Mouse (Mus musculus): ENCODE measurements at regions not wholly inside any gene's neighbourhood (a gene's known extent, or its start where the extent isn't known, plus 50 kb on each side); places are given as distances from the start of the nearest gene placed in this dataset.

DNA sequence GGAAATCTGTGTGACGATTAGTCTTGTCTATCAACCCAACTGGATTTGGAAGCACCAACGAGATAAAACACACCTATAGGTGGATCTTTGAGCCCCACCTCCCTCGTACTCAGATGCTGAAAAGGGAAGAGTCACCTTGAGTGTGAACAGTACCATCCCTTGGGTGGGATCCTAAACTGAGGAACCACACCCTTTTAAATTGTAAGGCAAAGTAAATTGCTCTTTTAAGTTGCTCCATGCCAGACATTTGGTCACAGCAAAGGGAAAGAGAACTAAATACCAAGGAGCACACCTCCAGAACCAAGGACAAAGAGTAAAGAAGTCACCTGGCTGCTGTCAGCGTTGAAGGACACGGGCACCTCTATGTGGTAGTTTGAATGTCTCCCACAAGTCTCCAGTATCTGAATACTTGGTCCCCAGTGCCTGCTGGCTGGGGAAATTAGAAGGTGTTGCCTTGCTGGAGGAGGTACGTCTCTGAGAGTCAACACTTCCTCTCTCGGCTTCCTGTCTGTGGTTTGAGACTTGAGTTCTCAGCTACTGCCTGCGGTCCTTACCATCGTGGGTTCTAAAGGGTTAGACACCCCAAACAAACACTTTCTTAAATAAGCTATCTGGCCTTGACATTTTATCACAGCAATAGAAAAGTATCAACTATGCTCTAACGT lies 95.6 kb upstream of the Noct start:
- no peak for DNase-seq (ENCODE audit: low spot score in 2 of 2)

DNA sequence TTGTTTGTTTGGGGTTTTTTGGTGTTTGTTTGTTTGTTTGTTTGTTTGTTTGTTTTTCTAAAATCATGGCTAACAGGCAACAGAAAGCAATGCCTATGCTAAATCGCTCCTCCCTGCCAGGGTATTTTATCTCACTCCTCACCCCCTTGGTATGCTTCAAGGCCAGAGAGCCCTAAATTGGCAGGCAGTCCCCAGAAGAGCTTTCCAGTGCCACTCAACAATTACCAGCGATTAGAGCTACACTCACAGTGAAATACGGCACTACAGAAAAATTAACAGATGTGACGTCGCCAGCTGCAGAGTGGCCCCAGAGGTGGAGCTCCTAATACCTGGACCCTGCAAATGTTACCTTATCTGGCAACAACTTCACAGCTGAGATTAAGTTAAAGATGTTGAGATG lies 93.5 kb upstream of the Noct start:
- no peak for DNase-seq (ENCODE audit: low spot score in 2 of 2)

DNA sequence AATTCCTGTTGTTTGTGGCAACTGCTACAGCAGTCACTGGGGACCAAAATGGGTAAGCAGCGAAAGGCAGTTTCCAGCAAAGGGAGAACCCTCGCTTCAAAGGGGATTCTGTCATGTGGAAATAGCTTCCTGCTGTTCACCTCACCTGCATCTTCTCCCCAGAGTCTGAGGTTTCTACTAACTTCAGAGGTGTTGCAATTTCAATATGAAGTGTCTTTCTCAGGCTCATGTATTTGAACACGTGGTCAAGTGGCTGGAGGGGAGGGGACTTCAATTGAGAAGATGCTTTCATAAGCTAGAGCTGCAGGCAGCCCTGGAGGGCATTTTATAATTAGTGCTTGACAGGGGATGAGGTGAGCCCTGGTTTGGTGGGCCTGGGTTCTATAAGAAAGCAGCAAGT lies 92.9 kb upstream of the Noct start:
- no peak for DNase-seq (ENCODE audit: low spot score in 2 of 2)

DNA sequence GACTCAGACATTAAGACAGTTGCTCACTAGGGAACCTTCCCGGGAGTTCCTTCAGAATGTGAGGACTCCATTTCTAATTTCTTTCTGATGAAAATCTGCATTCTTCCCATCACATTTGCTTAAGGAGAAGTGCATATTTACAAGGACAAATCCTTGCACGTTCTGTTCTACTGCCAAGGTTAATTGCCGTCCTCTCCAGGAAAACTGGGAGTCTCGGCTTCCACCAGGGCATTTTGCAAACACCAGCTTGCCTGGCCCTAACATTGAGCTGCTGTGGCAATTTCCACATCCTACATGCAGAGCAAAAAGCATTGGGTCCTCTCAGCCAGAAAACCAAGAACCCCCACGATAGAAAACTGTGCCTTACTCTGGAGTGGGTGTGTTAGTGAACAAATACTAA lies 91.5 kb upstream of the Noct start:
- DNase-seq (ENCODE audit: low spot score in 2 of 2): no peak

DNA sequence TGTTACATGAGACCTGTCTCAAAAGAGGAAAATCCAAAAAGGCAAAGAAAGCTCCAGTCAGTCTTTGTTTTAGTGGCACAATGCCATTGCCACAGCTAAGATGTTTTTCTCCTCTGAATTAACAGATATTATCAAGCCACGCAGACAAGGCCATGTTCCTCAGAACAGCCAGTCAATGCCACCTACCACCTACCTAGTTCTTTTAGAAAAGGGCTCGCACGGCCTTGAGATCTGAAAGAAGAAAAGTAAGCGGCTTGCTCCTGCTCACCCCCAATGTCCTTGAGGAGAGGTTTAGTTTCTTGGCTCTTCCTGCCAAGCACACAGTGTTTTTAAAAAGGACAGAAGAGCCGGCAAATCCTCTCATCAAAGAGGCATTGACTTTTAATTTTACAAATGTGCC lies 88.7 kb upstream of the Noct start:
- no peak for DNase-seq (ENCODE audit: low spot score in 2 of 2)

DNA sequence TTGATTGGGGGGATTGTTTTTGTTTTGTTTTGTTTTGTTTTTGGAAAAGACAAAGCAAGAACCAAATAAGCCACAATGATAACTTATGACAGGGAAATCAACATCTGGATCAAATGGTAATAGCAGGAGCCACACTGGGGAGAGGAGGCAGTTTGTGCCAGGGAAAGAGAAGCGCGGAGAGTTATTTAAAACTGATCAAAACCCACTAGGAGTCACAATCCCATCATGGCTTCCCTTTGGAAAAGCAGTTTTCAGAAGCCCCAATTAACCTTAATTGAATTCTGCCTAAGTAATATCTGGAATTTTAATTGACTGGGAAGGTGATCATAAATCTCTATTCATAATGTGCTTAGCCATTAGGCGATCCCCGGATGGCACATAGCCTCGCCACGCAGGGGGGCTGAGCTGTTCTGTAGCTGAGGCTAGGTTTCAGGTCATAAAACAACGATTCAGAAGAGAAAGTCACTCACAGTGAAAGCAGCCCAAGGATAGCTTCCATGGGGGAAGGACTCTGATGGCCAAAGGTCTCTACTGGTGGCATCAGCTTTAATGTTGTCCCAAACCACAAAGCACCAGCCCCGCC lies 86.4 kb upstream of the Noct start:
- no peak for DNase-seq (ENCODE audit: low spot score in 2 of 2)

DNA sequence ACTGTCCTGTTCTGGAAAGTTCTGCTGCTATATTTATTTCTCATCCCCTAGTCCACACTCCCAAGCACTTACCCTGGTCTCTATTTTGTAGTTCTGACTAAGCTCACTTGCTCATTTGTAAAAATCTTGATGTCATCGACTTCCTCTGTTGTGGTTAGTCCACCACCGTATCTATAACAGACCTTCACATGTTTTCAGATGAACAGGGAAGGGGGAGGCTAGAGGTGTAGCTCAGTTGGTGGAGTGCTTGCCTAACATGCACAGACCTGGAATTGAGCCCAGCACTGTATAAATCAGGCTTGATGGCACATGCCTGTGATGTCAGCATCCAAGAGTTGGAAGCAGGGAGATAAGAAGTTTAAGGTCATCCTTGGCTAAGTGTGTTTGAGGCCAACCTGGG lies 78.3 kb upstream of the Noct start:
- DNase-seq (ENCODE audit: low spot score in 2 of 2): no peak

DNA sequence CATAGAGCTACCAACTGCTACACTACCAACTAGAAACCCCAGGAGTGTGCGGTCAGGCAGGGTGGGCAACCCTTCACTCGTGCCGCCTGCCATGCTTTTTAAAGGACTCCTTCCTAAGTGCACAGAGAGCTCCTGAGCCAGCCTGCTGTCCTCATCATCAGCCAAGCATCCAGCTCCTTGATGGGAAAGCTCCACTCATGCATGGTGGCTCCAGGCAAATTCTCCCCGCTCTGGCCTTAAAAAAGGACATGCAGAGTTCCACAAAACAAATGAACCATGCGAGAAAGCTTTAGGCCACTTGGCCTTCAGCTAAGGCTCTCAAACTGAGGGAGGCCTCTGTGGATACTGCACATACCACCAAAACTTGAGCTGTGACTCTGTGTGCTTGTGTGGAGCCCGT lies 74.2 kb upstream of the Noct start:
- no peak for DNase-seq (ENCODE audit: low spot score in 2 of 2)

DNA sequence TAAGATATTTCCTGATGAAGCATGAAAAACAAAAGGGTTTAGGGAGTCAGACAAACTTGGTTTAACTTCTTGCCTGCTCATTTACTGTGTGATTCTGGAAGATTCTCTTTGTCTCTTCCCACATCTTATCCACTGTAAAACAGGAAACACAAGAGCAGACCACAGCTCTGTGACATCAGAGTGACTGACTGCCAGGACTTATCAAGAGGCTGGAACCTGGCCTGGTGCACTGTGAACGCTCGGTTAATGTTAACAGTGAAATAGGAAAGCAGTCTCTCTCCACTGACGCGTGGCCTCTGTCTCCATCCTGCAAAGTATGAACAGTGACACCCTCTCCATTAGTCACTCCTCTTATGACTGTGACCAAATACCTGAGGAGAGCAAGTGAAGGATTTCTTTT lies 73.1 kb upstream of the Noct start:
- no peak for DNase-seq (ENCODE audit: low spot score in 2 of 2)

DNA sequence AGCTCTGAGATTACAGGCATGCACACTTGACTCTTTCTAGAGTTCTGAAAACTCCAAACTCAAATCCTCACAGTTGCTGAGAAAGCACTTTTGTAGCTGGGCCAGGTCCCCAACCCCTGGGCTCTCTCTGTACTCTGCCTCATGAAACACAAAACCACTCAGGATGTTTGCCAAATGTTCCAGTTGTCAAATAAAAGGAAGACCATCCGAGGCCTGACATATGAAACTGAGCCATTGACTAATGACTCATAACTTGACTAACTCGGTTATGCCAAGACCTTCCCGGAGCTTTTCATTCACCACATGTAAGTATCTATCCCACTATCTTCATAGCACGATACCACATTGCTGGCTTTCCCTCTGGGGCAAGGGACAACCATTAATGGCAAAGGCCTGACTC lies 68.6 kb upstream of the Noct start:
- DNase-seq (ENCODE audit: low spot score in 2 of 2): no peak

DNA sequence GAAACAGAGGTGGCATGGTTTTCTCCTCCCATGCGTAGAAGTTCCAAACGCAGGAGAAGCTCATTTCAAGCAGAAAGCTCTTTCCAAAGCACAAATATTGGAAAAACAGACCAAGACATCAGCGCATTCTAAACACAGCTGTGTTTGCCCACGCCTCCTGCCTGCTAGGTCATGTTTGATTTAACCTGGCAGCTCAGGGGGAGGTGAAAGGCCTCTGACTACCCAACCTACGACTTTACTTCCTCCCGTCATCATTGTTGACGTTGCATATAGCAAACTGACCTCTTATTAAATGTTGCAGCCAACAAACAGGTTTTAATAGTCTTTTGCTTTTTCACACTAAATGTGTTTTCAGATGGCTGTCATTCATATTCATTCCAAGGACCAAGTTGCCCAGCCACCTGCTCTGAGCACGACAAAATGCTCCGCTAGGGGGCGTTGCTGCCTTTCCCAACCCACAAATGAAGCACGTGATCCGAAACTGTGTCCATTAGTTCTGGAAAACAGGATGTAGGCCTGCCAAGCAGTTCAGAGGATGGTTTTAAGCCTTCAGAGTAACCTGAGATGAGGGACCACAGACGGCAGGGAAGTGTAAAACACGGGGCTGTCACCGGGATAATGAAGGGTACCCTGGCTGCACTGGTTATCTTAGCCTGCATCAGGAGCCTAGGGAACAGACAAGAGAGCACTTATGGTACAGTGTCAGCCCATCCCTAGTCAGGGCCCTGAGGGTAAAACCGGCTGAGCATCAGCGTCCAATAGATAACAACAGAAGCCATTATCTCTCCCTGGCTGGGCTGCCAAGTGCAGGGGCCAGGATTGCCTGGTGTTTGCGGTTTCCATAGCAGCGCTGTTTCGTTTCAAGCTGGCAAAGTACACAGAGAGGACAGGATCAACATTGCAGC lies 67.6 kb upstream of the Noct start:
- DNase-seq (ENCODE audit: low spot score in 2 of 2): peak; percentile 82 to 83

DNA sequence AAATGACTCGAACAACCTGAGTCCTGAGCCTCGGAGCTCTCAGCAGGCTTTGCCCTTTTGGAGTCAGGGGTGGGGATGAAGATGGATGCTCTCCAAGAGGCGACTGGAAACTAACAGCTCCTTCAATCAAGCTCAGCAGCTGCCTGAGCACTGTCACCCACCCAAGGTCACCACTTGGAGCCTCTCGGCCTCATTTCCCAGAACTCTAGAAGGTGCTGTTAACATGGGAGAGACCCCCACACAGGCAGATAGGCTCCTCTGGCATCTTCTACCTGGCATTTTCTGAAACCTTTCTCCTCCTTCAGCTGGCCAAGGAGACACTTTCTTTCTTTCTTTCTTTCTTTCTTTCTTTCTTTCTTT lies 67.0 kb upstream of the Noct start:
- no peak for DNase-seq (ENCODE audit: low spot score in 2 of 2)

DNA sequence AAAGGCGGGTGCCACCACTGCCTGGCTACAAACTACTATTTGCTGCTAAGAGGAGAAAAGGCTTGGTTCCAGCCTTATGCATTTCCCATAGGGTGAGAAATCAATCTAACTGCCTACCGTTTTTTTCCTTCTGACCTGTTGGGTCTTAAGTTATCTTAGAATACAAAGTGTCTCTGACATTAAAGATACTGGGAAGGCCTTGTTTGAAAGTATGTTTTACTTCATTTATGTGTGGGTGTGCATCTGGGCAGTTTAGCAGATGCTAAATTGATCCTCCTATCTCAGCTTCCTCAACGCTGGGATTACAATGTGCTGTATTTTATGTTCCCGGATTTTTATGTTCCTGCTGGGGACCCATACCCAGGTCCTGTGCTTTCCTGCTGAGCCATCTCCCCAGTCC lies 65.8 kb upstream of the Noct start:
- DNase-seq (ENCODE audit: low spot score in 2 of 2): no peak

DNA sequence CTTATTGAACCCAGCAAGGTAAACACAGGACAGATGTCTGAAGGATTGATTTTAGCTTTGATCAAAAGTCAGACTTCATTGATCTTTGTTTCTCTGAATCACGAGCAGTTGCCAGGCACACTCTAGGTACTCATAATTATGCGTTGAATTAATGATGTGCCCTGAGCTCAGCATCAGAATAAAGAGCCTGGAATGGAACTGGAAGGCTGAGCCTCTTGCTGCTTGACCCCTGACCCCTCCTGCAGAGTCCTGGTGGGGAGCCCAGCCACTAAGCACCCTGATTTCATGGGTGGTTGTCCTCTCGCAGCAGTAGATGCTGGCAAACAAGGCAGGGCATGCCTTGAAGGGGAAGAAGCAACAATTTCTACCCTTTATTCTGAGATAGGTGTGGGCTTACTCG lies 64.9 kb upstream of the Noct start:
- DNase-seq (ENCODE audit: low spot score in 2 of 2): no peak

DNA sequence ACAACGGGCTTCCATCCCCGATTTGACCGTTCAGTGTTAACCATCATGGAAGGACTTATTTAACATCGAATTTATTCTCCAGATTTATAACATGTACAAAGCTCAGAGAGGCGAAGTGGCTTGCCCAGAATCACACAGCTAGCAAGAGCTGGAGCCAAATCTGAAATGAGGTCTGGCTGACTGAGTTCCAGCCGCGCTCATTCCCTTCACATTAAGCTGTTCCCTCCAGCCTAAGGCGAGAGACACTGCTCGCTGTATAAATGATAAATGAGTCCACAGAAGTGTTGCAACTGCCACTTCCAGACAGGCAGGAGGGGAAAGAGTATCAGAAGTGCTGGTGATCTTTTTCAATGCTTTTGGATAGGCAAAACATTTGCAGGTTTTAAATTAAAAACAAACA lies 64.4 kb upstream of the Noct start:
- DNase-seq (ENCODE audit: low spot score in 2 of 2): no peak

DNA sequence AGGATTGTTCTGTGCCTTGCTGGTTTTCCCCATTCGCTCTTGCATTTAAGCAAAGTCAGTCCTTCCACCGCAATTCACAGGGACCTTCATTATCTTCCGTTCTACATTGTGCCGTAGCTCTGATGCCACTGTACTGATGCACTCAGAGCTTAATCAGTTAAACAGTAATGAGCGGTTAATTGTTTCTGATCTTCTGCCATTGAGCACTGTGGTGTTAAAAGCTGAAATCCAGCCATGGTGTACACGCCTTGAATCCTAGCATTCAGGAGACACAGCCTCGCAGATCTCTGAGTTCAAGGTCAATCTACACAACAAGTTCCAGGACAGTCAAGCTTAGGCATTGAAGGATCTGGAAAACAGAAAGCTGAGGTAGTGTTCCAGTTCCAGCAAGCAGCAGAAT lies 63.6 kb upstream of the Noct start:
- no peak for DNase-seq (ENCODE audit: low spot score in 2 of 2)

DNA sequence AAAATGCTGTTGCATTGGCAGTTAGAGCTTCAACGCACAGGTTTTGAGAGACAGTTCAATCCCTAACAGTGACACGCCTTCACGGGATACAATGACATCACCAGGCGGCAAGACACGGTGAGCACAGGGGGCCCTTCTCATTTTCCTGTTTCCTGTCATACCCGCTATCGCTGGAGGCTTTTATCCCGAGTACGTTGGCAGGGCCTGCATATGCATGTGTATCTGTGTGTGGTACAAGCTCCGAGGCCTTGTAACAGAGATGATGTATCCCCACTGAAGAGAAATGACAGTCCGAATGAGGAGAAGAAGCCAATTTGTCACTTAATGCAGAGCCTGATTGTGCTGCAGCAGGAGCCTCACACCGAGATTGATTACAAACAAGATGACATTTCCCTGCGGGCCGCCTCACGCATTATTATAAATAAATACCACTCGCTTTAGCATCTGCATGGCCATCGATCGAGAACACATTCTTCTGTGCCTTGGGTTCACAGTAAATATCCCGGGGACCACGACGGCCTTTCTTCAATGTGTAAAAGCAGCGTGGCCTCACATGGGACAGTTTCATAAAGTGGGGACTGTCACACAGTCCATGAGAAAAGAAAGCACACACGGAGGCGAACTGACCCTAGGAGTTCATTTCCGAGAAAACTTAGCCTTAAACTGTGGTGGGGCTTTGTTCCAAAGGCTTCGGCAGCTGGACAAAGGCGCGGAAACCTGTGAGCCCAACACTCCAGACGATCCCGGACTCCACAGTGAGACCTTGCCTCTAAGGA lies 54.9 kb upstream of the Noct start:
- no peak for DNase-seq (ENCODE audit: low spot score in 2 of 2)

DNA sequence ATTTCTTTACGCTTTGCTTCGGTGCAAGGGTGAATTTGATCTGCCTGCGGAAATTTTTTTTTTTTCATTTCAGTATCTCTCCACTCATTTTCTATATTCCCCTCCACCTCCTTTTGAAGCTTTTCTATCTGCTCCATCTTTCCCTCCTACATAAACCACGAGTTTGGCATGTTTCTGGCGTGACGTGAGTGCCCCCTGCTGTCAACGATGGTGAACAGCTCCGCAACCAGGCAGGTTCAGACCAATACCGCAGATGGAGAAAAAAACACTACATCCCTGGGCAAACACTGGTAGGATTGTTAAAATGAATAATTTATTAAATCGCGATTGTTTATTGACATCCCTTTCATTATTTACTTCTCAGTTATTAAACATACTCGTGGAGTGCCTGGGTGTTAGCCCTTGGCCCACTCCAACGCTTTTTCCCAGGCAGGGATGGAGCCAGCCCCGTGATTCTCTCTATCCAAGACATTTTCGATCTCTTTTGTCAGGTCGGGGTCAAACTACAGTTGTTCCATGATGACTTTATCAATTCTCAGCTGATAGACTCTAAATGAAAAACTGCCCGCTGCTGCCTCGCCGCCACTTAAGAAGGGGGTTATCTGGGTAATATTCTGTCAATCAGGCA lies 53.9 kb upstream of the Noct start:
- peak; percentile 94 to 95 for DNase-seq (ENCODE audit: low spot score in 2 of 2)

Data from layer of hippocampus, postnatal 10 days (tissue).